Mouse (Mus musculus): ENCODE data around the gene Nbea. TPM values are rescaled to one million over a fixed set of nuclear protein-coding genes. Genes with fewer than 3 reads are reported as not detected.

Gene Nbea
- total RNA-seq, 1 experiment, result 9.1 TPM

GRCm38 (mm10) chr3:55714260-55714659 lies 469.2 kb downstream of the Nbea start:
- DNase-seq (ENCODE audit: low read depth, low spot score), result no peak
- no peaks in the 10 kb centered on the region for H3K36me3 ChIP-seq (ENCODE audit: control insufficient read depth, insufficient read depth, low read length, poor library complexity, severe bottlenecking)
- in situ Hi-C loops (cut with MboI; ENCODE audit: low sequenced_read_pairs in 2 of 2, unreplicated experiment in 2 of 2), result no loop called here
- no peak overlapping the region for H3K27ac ChIP-seq (ENCODE audit: insufficient read depth, low read depth, low read length, poor library complexity, severe bottlenecking)
- no peaks in the 10 kb centered on the region for H3K9me3 ChIP-seq (ENCODE audit: control insufficient read depth, insufficient read depth, low read depth, low read length)
- no peak overlapping the region for H3K4me3 ChIP-seq (ENCODE audit: insufficient read depth in 1 of 2, low read depth in 1 of 2, low read length in 2 of 2, poor library complexity in 1 of 2, severe bottlenecking in 1 of 2)
- no peak for TF ChIP-seq MAFK (IDR thresholded peaks at IDR 0.05; ENCODE audit: insufficient read depth, low read depth, low read length)
- no peak for TF ChIP-seq CHD2 (IDR thresholded peaks at IDR 0.05; ENCODE audit: low read depth, low read length)
- TF ChIP-seq ZNF384 (IDR thresholded peaks at IDR 0.05; ENCODE audit: low read depth, low read length), result no peak
- no peak for TF ChIP-seq HCFC1 (IDR thresholded peaks at IDR 0.05; ENCODE audit: borderline replicate concordance, insufficient read depth, low read length)
- TF ChIP-seq ZC3H11A (IDR thresholded peaks at IDR 0.05; ENCODE audit: borderline replicate concordance, low read depth, low read length), result no peak
- no peak overlapping the region for H3K9ac ChIP-seq (ENCODE audit: insufficient read depth, low read depth, low read length, poor library complexity, severe bottlenecking)
- H3K4me1 ChIP-seq (ENCODE audit: control insufficient read depth in 2 of 2, insufficient read depth in 2 of 2, low read length in 2 of 2, poor library complexity in 1 of 2), result no peaks in the 10 kb centered on the region

- Histone ChIP-seq H3K36me3 (ENCODE audit: control insufficient read depth, insufficient read depth, low read length, poor library complexity, severe bottlenecking) (no peaks in the 10 kb centered on the region), H3K27ac (ENCODE audit: insufficient read depth, low read depth, low read length, poor library complexity, severe bottlenecking) (no peak overlapping the region), H3K4me1 (ENCODE audit: control insufficient read depth in 2 of 2, insufficient read depth in 2 of 2, low read length in 2 of 2, poor library complexity in 1 of 2) (no peaks in the 10 kb centered on the region), H3K9me3 (ENCODE audit: control insufficient read depth, insufficient read depth, low read depth, low read length) (no peaks in the 10 kb centered on the region), H3K9ac (ENCODE audit: insufficient read depth, low read depth, low read length, poor library complexity, severe bottlenecking) (no peak overlapping the region), H3K4me3 (ENCODE audit: insufficient read depth in 1 of 2, low read depth in 1 of 2, low read length in 2 of 2, poor library complexity in 1 of 2, severe bottlenecking in 1 of 2) (no peak overlapping the region)
- in situ Hi-C loops (cut with MboI; ENCODE audit: low sequenced_read_pairs in 2 of 2, unreplicated experiment in 2 of 2), result no loop called here
- TF ChIP-seq ZNF384 (IDR thresholded peaks at IDR 0.05; ENCODE audit: low read depth, low read length), result no peak
- TF ChIP-seq MAFK (IDR thresholded peaks at IDR 0.05; ENCODE audit: insufficient read depth, low read depth, low read length), result no peak
- no peak for TF ChIP-seq CHD2 (IDR thresholded peaks at IDR 0.05; ENCODE audit: low read depth, low read length)
- TF ChIP-seq HCFC1 (IDR thresholded peaks at IDR 0.05; ENCODE audit: borderline replicate concordance, insufficient read depth, low read length), result no peak
- no peak for TF ChIP-seq ZC3H11A (IDR thresholded peaks at IDR 0.05; ENCODE audit: borderline replicate concordance, low read depth, low read length)
- DNase-seq (ENCODE audit: low read depth, low spot score), result no peak
Observed at GRCm38 (mm10) chr3:55713856-55714255, 469.6 kb downstream of the Nbea start.

- TF ChIP-seq CHD2 (IDR thresholded peaks at IDR 0.05; ENCODE audit: low read depth, low read length), result no peak
- no peak for TF ChIP-seq MAFK (IDR thresholded peaks at IDR 0.05; ENCODE audit: insufficient read depth, low read depth, low read length)
- TF ChIP-seq ZC3H11A (IDR thresholded peaks at IDR 0.05; ENCODE audit: borderline replicate concordance, low read depth, low read length), result no peak
- TF ChIP-seq HCFC1 (IDR thresholded peaks at IDR 0.05; ENCODE audit: borderline replicate concordance, insufficient read depth, low read length), result no peak
- DNase-seq (ENCODE audit: low read depth, low spot score), result no peak
- H3K36me3 ChIP-seq (ENCODE audit: control insufficient read depth, insufficient read depth, low read length, poor library complexity, severe bottlenecking), result no peaks in the 10 kb centered on the region
- no peaks in the 10 kb centered on the region for H3K9me3 ChIP-seq (ENCODE audit: control insufficient read depth, insufficient read depth, low read depth, low read length)
- in situ Hi-C loops (cut with MboI; ENCODE audit: low sequenced_read_pairs in 2 of 2, unreplicated experiment in 2 of 2), result no loop called here
- no peak overlapping the region for H3K4me3 ChIP-seq (ENCODE audit: insufficient read depth in 1 of 2, low read depth in 1 of 2, low read length in 2 of 2, poor library complexity in 1 of 2, severe bottlenecking in 1 of 2)
- no peaks in the 10 kb centered on the region for H3K4me1 ChIP-seq (ENCODE audit: control insufficient read depth in 2 of 2, insufficient read depth in 2 of 2, low read length in 2 of 2, poor library complexity in 1 of 2)
- H3K27ac ChIP-seq (ENCODE audit: insufficient read depth, low read depth, low read length, poor library complexity, severe bottlenecking), result no peak overlapping the region
- H3K9ac ChIP-seq (ENCODE audit: insufficient read depth, low read depth, low read length, poor library complexity, severe bottlenecking), result no peak overlapping the region
Observed at GRCm38 (mm10) chr3:55710300-55710699, 473.2 kb downstream of the Nbea start.

DNA sequence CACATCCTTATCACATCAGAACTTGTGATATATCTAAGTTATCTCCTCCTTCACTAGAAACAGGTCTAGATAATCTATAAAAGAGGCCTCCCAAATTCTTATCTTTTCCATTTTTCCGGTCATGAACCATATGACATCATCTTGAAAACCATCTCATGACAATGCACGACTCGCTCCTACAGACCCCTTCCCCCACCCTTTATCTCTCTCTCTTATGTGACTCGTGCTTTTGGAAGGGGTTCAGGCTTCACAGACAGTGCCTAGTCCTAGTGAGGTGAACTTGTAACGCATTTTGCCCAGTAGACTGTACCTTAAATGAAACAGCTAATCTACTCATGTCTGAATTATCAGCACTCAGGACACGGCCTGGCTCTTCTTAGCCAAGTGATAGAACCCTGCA lies 481.9 kb downstream of the Nbea start:
- H3K36me3 ChIP-seq (ENCODE audit: control insufficient read depth, insufficient read depth, low read length, poor library complexity, severe bottlenecking), result no peaks in the 10 kb centered on the region
- in situ Hi-C loops (cut with MboI; ENCODE audit: low sequenced_read_pairs in 2 of 2, unreplicated experiment in 2 of 2), result no loop called here
- H3K9me3 ChIP-seq (ENCODE audit: control insufficient read depth, insufficient read depth, low read depth, low read length), result no peaks in the 10 kb centered on the region
- H3K27ac ChIP-seq (ENCODE audit: insufficient read depth, low read depth, low read length, poor library complexity, severe bottlenecking), result no peak overlapping the region
- 0 out of 4 replicates have a peak, but pooled peaks cover 0 to 2% of the 10 kb centered on the region in 2 experiments for H3K4me1 ChIP-seq (ENCODE audit: control insufficient read depth in 2 of 2, insufficient read depth in 2 of 2, low read length in 2 of 2, poor library complexity in 1 of 2)
- no peak for DNase-seq (ENCODE audit: low read depth, low spot score)
- no peak overlapping the region for H3K9ac ChIP-seq (ENCODE audit: insufficient read depth, low read depth, low read length, poor library complexity, severe bottlenecking)
- TF ChIP-seq CHD2 (IDR thresholded peaks at IDR 0.05; ENCODE audit: low read depth, low read length), result no peak
- no peak for TF ChIP-seq ZC3H11A (IDR thresholded peaks at IDR 0.05; ENCODE audit: borderline replicate concordance, low read depth, low read length)
- no peak for TF ChIP-seq MAFK (IDR thresholded peaks at IDR 0.05; ENCODE audit: insufficient read depth, low read depth, low read length)
- TF ChIP-seq HCFC1 (IDR thresholded peaks at IDR 0.05; ENCODE audit: borderline replicate concordance, insufficient read depth, low read length), result no peak
- TF ChIP-seq ZNF384 (IDR thresholded peaks at IDR 0.05; ENCODE audit: low read depth, low read length), result no peak
- no peak overlapping the region for H3K4me3 ChIP-seq (ENCODE audit: insufficient read depth in 1 of 2, low read depth in 1 of 2, low read length in 2 of 2, poor library complexity in 1 of 2, severe bottlenecking in 1 of 2)

DNA sequence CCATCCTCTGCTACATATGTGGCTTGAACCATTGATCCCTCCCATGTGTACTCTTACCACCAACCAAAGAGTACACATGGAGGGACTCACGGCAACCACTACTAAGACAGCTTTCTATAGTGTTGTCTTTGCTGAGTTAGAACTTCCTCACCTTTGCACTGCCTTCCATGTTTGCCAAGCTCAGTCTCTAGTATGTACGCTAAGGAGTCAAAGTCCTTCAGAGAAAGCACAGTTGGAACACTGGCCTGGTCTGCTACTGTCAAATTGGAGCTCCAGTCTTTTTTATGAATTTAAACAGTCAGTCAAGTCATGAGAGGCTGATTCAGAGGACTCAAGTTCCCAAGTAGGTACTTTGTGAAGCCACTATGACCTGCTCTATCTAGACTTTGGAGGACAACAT lies 486.3 kb downstream of the Nbea start:
- Histone ChIP-seq H3K27ac (ENCODE audit: insufficient read depth, low read depth, low read length, poor library complexity, severe bottlenecking) (no peak overlapping the region), H3K36me3 (ENCODE audit: control insufficient read depth, insufficient read depth, low read length, poor library complexity, severe bottlenecking) (no peaks in the 10 kb centered on the region), H3K9me3 (ENCODE audit: control insufficient read depth, insufficient read depth, low read depth, low read length) (no peaks in the 10 kb centered on the region), H3K9ac (ENCODE audit: insufficient read depth, low read depth, low read length, poor library complexity, severe bottlenecking) (no peak overlapping the region), H3K4me3 (ENCODE audit: insufficient read depth in 1 of 2, low read depth in 1 of 2, low read length in 2 of 2, poor library complexity in 1 of 2, severe bottlenecking in 1 of 2) (no peak overlapping the region), H3K4me1 (ENCODE audit: control insufficient read depth in 2 of 2, insufficient read depth in 2 of 2, low read length in 2 of 2, poor library complexity in 1 of 2) (0 out of 4 replicates have a peak, but pooled peaks cover 0 to 2% of the 10 kb centered on the region in 2 experiments)
- in situ Hi-C loops (cut with MboI; ENCODE audit: low sequenced_read_pairs in 2 of 2, unreplicated experiment in 2 of 2), result no loop called here
- DNase-seq (ENCODE audit: low read depth, low spot score), result no peak
- TF ChIP-seq CHD2 (IDR thresholded peaks at IDR 0.05; ENCODE audit: low read depth, low read length) (no peak), ZNF384 (IDR thresholded peaks at IDR 0.05; ENCODE audit: low read depth, low read length) (no peak), MAFK (IDR thresholded peaks at IDR 0.05; ENCODE audit: insufficient read depth, low read depth, low read length) (no peak), HCFC1 (IDR thresholded peaks at IDR 0.05; ENCODE audit: borderline replicate concordance, insufficient read depth, low read length) (no peak), ZC3H11A (IDR thresholded peaks at IDR 0.05; ENCODE audit: borderline replicate concordance, low read depth, low read length) (no peak)

Data from ES-E14 (cell line).